Mouse (Mus musculus): ENCODE results near the gene Dgki.

DNA sequence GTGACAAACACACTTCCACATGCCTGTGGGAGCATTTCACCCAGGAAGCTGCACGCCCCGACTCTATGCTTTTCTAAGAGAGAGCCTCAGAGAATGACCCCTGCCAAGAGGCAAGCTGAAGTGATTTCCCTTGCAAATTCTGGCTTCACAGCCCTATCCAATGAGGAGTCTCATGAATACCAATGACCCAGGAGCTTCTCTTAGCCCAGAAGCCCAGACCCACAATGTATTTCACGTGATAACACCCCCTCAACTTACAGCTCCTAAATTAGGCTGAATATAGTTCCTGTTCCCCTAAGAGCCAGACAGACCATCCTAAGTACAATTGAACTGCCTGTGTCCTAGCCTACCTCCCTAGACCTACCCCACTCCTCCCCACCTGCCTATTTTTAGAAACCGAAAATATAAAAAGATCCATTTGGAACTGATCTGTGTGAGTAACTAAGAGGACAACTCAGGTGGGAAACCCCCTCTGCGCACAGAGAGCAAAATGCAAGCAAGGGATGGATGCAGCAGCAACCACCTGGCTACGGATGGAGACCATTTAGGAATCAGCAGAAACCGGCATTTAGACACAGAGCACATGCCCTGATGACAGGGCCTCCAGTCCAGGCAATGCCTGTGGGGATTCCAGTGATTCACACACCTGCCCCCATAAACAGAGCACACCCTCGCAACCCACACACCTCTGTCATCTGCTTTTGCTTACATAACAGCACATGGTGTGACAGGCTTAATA, 2.1 kb downstream of the Dgki start:
- peak; percentile 78 for TF ChIP-seq MYC (IDR thresholded peaks at IDR 0.05; ENCODE audit: low read depth, low read length)
- TF ChIP-seq MEF2A (IDR thresholded peaks at IDR 0.05; ENCODE audit: borderline replicate concordance, low read depth, low read length), result peak; percentile 97

Data from CH12.LX (cell line).